Mouse (Mus musculus): Measurements from ENCODE around the gene Casp12. TPM values are rescaled to one million over a fixed set of nuclear protein-coding genes. Genes with fewer than 3 reads are reported as not detected.

Gene Casp12
- total and polyA plus RNA-seq, 2 experiments from 2014 or later: 1.3 to 1.4 TPM

GRCm38 (mm10) chr9:5311435-5311834 is 33.8 kb upstream of the Casp12 start:
- Histone ChIP-seq H3K36me3 (ENCODE audit: insufficient read depth, low read length) (no peaks in the 10 kb centered on the region), H3K27me3 (ENCODE audit: insufficient read depth, low read length) (no peaks in the 10 kb centered on the region), H3K9ac (replicated peaks; ENCODE audit: low read length) (no peak overlapping the region), H3K4me1 (ENCODE audit: insufficient read depth, low read length) (no peaks in the 10 kb centered on the region), H3K4me2 (ENCODE audit: low read depth, low read length) (no peak overlapping the region), H3K9me3 (ENCODE audit: low read length) (no peaks in the 10 kb centered on the region), H3K27ac (no peak overlapping the region), H3K4me3 (ENCODE audit: low read length) (no peak overlapping the region)
- DNase-seq (ENCODE audit: low spot score) (no peak), ATAC-seq (no peak)
- no peak for TF ChIP-seq CTCF (IDR thresholded peaks at IDR 0.05; ENCODE audit: low read depth)
- WGBS: 75% methylated on average over 4 of the region's 4 CpGs

GRCm38 (mm10) chr9:5328204-5328603 is 17.0 kb upstream of the Casp12 start:
- Histone ChIP-seq H3K36me3 (ENCODE audit: insufficient read depth, low read length) (no peaks in the 10 kb centered on the region), H3K27ac (no peak overlapping the region), H3K9me3 (ENCODE audit: low read length) (no peaks in the 10 kb centered on the region), H3K9ac (replicated peaks; ENCODE audit: low read length) (no peak overlapping the region), H3K4me3 (ENCODE audit: low read length) (no peak overlapping the region), H3K27me3 (ENCODE audit: insufficient read depth, low read length) (no peaks in the 10 kb centered on the region), H3K4me1 (ENCODE audit: insufficient read depth, low read length) (no peaks in the 10 kb centered on the region), H3K4me2 (ENCODE audit: low read depth, low read length) (no peak overlapping the region)
- TF ChIP-seq CTCF (IDR thresholded peaks at IDR 0.05; ENCODE audit: low read depth): no peak
- ATAC-seq (no peak), DNase-seq (ENCODE audit: low spot score) (no peak)
- WGBS: 74% methylated on average over 3 of the region's 3 CpGs

- no peak overlapping the region for H3K9ac ChIP-seq (replicated peaks; ENCODE audit: low read length)
- no peak for ATAC-seq
- no peaks in the 10 kb centered on the region for H3K9me3 ChIP-seq (ENCODE audit: low read length)
- no peak for DNase-seq (ENCODE audit: low spot score)
- H3K4me2 ChIP-seq (ENCODE audit: low read depth, low read length): no peak overlapping the region
- H3K27ac ChIP-seq: no peak overlapping the region
- no peaks in the 10 kb centered on the region for H3K36me3 ChIP-seq (ENCODE audit: insufficient read depth, low read length)
- TF ChIP-seq CTCF (IDR thresholded peaks at IDR 0.05; ENCODE audit: low read depth): no peak
- H3K4me3 ChIP-seq (ENCODE audit: low read length): no peak overlapping the region
- H3K27me3 ChIP-seq (ENCODE audit: insufficient read depth, low read length): no peaks in the 10 kb centered on the region
- no peaks in the 10 kb centered on the region for H3K4me1 ChIP-seq (ENCODE audit: insufficient read depth, low read length)
Measured at GRCm38 (mm10) chr9:5332441-5332840, 12.8 kb upstream of the Casp12 start.

GRCm38 (mm10) chr9:5333422-5333821 is 11.8 kb upstream of the Casp12 start:
- TF ChIP-seq CTCF (IDR thresholded peaks at IDR 0.05; ENCODE audit: low read depth): no peak
- H3K4me3 ChIP-seq (ENCODE audit: low read length): no peak overlapping the region
- H3K27me3 ChIP-seq (ENCODE audit: insufficient read depth, low read length): no peaks in the 10 kb centered on the region
- no peak overlapping the region for H3K4me2 ChIP-seq (ENCODE audit: low read depth, low read length)
- DNase-seq (ENCODE audit: low spot score) (no peak), ATAC-seq (no peak)
- no peaks in the 10 kb centered on the region for H3K36me3 ChIP-seq (ENCODE audit: insufficient read depth, low read length)
- H3K9ac ChIP-seq (replicated peaks; ENCODE audit: low read length): no peak overlapping the region
- H3K9me3 ChIP-seq (ENCODE audit: low read length): no peaks in the 10 kb centered on the region
- no peaks in the 10 kb centered on the region for H3K4me1 ChIP-seq (ENCODE audit: insufficient read depth, low read length)
- H3K27ac ChIP-seq: no peak overlapping the region
- 95% methylated on average over 1 of the region's 1 CpGs for WGBS

- no peaks in the 10 kb centered on the region for H3K9me3 ChIP-seq (ENCODE audit: low read length)
- no peak overlapping the region for H3K27ac ChIP-seq
- H3K4me2 ChIP-seq (ENCODE audit: low read depth, low read length): no peak overlapping the region
- no peak overlapping the region for H3K4me3 ChIP-seq (ENCODE audit: low read length)
- no peak for ATAC-seq
- no peak for TF ChIP-seq CTCF (IDR thresholded peaks at IDR 0.05; ENCODE audit: low read depth)
- no peak overlapping the region for H3K9ac ChIP-seq (replicated peaks; ENCODE audit: low read length)
- no peaks in the 10 kb centered on the region for H3K36me3 ChIP-seq (ENCODE audit: insufficient read depth, low read length)
- H3K27me3 ChIP-seq (ENCODE audit: insufficient read depth, low read length): no peaks in the 10 kb centered on the region
- DNase-seq (ENCODE audit: low spot score): no peak
- no peaks in the 10 kb centered on the region for H3K4me1 ChIP-seq (ENCODE audit: insufficient read depth, low read length)
- 89% methylated on average over 1 of the region's 1 CpGs for WGBS
Measured at GRCm38 (mm10) chr9:5343092-5343491, 2.1 kb upstream of the Casp12 start.

GRCm38 (mm10) chr9:5344090-5344489 is 1.1 kb upstream of the Casp12 start:
- Histone ChIP-seq H3K4me2 (ENCODE audit: low read depth, low read length) (no peak overlapping the region), H3K36me3 (ENCODE audit: insufficient read depth, low read length) (no peaks in the 10 kb centered on the region), H3K4me1 (ENCODE audit: insufficient read depth, low read length) (no peaks in the 10 kb centered on the region), H3K27ac (no peak overlapping the region), H3K27me3 (ENCODE audit: insufficient read depth, low read length) (no peaks in the 10 kb centered on the region), H3K9me3 (ENCODE audit: low read length) (no peaks in the 10 kb centered on the region), H3K4me3 (ENCODE audit: low read length) (no peak overlapping the region), H3K9ac (replicated peaks; ENCODE audit: low read length) (no peak overlapping the region)
- DNase-seq (ENCODE audit: low spot score) (no peak), ATAC-seq (no peak)
- 93% methylated on average over 4 of the region's 4 CpGs for WGBS
- TF ChIP-seq CTCF (IDR thresholded peaks at IDR 0.05; ENCODE audit: low read depth): no peak

GRCm38 (mm10) chr9:5347381-5347780 is 2.2 kb downstream of the Casp12 start:
- 83% methylated on average over 4 of the region's 4 CpGs for WGBS
- no peak overlapping the region for H3K27ac ChIP-seq
- no peak overlapping the region for H3K4me2 ChIP-seq (ENCODE audit: low read depth, low read length)
- no peaks in the 10 kb centered on the region for H3K36me3 ChIP-seq (ENCODE audit: insufficient read depth, low read length)
- no peaks in the 10 kb centered on the region for H3K9me3 ChIP-seq (ENCODE audit: low read length)
- no peaks in the 10 kb centered on the region for H3K4me1 ChIP-seq (ENCODE audit: insufficient read depth, low read length)
- DNase-seq (ENCODE audit: low spot score) (no peak), ATAC-seq (no peak)
- no peak overlapping the region for H3K4me3 ChIP-seq (ENCODE audit: low read length)
- no peaks in the 10 kb centered on the region for H3K27me3 ChIP-seq (ENCODE audit: insufficient read depth, low read length)
- no peak overlapping the region for H3K9ac ChIP-seq (replicated peaks; ENCODE audit: low read length)
- no peak for TF ChIP-seq CTCF (IDR thresholded peaks at IDR 0.05; ENCODE audit: low read depth)
